Mouse (Mus musculus) lung, postnatal 0 days (tissue): Measurements from ENCODE around the gene Cxcl10. TPM values are rescaled to one million over a fixed set of nuclear protein-coding genes. Genes with fewer than 3 reads are reported as not detected.

Source experiments
- ATAC-seq: fragments of 200-750 bp; cut with Nextera tagmentation; 2 replicates; pipeline ENCODE4 v1.8.0; 2017; ENCODE audit warnings: moderate library complexity
- DNase-seq: peaks from one replicate; pipeline ENCODE4 v3.0.0-alpha.2; 2016; ENCODE audit warnings: low spot score
- H3K27ac ChIP-seq: fragments of 300-500 bp; sonication (generic); 2 replicates; pipeline ENCODE4 v1.5.1; 2014; ENCODE audit warnings: antibody characterized with exemption, mild to moderate bottlenecking, low read length, mixed read lengths
- H3K27me3 ChIP-seq: fragments of 300-500 bp; sonication (generic); replicated peaks from 2 replicates; pipeline ENCODE4 v1.6.1; 2014; ENCODE audit warnings: low read length, mixed read lengths; ENCODE audit not compliant: insufficient read depth
- H3K36me3 ChIP-seq: fragments of 300-500 bp; sonication (generic); 2 replicates; pipeline ENCODE4 v1.6.1; 2014; ENCODE audit warnings: low read length, mixed read lengths; ENCODE audit not compliant: insufficient read depth
- H3K4me1 ChIP-seq: fragments of 300-500 bp; sonication (generic); 2 replicates; pipeline ENCODE4 v1.6.1; 2014; ENCODE audit warnings: antibody characterized with exemption, low read depth, low read length, mixed read lengths; ENCODE audit not compliant: insufficient read depth
- H3K4me2 ChIP-seq: fragments of 300-500 bp; sonication (generic); replicated peaks from 2 replicates; pipeline ENCODE4 v1.6.1; 2014; ENCODE audit warnings: low read depth, mild to moderate bottlenecking, low read length, moderate library complexity, mixed read lengths
- H3K4me3 ChIP-seq: fragments of 300-500 bp; sonication (generic); 2 replicates; pipeline ENCODE4 v1.5.1; 2014; ENCODE audit warnings: low read depth, low read length
- H3K9ac ChIP-seq: fragments of 300-500 bp; sonication (generic); replicated peaks from 2 replicates; pipeline ENCODE4 v1.6.1; 2014; ENCODE audit warnings: low read depth, mild to moderate bottlenecking
- H3K9me3 ChIP-seq: fragments of 300-500 bp; sonication (generic); 2 replicates; pipeline ENCODE4 v1.6.1; 2016; ENCODE audit warnings: low read length, mixed read lengths
- CTCF ChIP-seq: IDR thresholded peaks from 2 replicates; pipeline ENCODE4 v1.5.1; 2016; ENCODE audit warnings: antibody characterized with exemption, mild to moderate bottlenecking
- EP300 ChIP-seq: IDR thresholded peaks from 2 replicates; pipeline ENCODE4 v1.6.1; 2016; ENCODE audit warnings: antibody characterized with exemption, mild to moderate bottlenecking, control low read depth
- WGBS: fragments of 180-500 bp; shearing (Covaris S2); extraction: QIAGEN DNeasy Blood & Tissue Kit; methylation state at CpG from one replicate; pipeline ENCODE4 v1.1.7; 2014; 5-methylcytosine and 5-hydroxymethylcytosine counted together
- polyA plus RNA-seq: library from polyadenylated mRNA; unstranded; fragments of >200 nt; fragmentation: Nextera tagmentation; extraction: Ambion mirVana; gene quantifications from 2 replicates; pipeline ENCODE4 v1.2.1, GENCODE M21; 2015

The Cxcl10 gene
- polyA plus RNA-seq, 1 experiment from 2014 or later: 0.49 TPM

DNA sequence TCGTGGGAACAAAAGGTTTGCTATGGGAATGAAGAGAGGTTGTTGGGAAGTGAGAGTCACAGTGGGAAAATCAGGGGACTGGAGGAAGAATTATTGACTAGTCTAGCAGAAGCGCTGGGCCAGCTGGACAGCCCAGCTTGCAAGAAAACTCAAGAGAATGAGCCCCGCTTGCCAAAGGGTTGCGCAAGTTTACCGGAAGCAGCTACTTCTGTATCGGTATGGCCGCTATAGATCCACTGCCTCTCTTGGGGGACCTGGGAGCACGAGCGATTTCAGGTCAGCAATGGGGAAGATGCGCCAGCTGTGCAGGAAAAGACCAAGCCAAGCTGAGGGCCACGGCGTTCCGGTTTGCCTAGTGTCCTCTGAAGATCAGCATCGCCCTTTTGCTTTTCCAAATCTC is 30.1 kb downstream of the Cxcl10 start:
- WGBS: 79% methylated on average over 14 of the region's 14 CpGs
- H3K36me3 ChIP-seq: no peaks in the 10 kb centered on the region
- no peak overlapping the region for H3K9ac ChIP-seq
- no peaks in the 10 kb centered on the region for H3K9me3 ChIP-seq
- no peaks in the 10 kb centered on the region for H3K27me3 ChIP-seq
- ATAC-seq (no peak), DNase-seq (no peak)
- TF ChIP-seq CTCF (no peak), EP300 (no peak)
- H3K4me3 ChIP-seq: no peak overlapping the region
- no peak overlapping the region for H3K4me2 ChIP-seq
- no peak overlapping the region for H3K27ac ChIP-seq
- H3K4me1 ChIP-seq: no peaks in the 10 kb centered on the region

- DNase-seq (no peak), ATAC-seq (no peak)
- Histone ChIP-seq H3K4me3 (no peak overlapping the region), H3K9ac (no peak overlapping the region), H3K27me3 (no peaks in the 10 kb centered on the region), H3K9me3 (no peaks in the 10 kb centered on the region), H3K4me1 (no peaks in the 10 kb centered on the region), H3K4me2 (no peak overlapping the region), H3K27ac (no peak overlapping the region), H3K36me3 (no peaks in the 10 kb centered on the region)
- WGBS: 69% methylated on average over 7 of the region's 7 CpGs
- no peak for TF ChIP-seq EP300
Observed at GRCm38 (mm10) chr5:92318119-92318518, 30.6 kb downstream of the Cxcl10 start.

DNA sequence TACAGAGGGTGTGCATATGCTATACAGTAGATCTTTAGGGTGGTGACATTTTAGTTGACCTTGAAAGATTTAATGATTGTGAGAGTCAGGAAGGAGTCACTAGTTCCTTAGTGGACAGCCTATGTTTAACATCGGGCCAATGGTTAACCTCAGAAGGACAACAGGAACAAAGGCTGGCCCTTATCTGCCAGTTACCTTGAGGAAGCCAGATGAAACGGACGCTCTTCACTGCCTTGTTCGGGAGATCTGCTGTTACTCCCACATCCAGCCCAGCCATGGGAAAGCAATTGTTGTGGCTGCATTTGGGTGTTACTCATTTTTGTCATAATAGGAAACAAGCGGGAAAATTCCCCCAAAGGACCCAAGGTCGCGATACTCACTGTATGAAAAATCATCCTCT is 34.9 kb downstream of the Cxcl10 start:
- H3K36me3 ChIP-seq: no peaks in the 10 kb centered on the region
- WGBS: 55% methylated on average over 7 of the region's 7 CpGs
- peaks cover 6% of the 10 kb centered on the region; the same call in 1 of the 2 replicates for H3K4me1 ChIP-seq
- no peak for ATAC-seq
- H3K9me3 ChIP-seq: no peaks in the 10 kb centered on the region
- TF ChIP-seq CTCF (no peak), EP300 (no peak)
- H3K4me2 ChIP-seq: no peak overlapping the region
- no peaks in the 10 kb centered on the region for H3K27me3 ChIP-seq
- H3K9ac ChIP-seq: no peak overlapping the region
- no peak overlapping the region for H3K4me3 ChIP-seq
- no peak overlapping the region for H3K27ac ChIP-seq
- no peak for DNase-seq

GRCm38 (mm10) chr5:92312046-92312715 is 36.5 kb downstream of the Cxcl10 start:
- DNase-seq (peak; percentile 91), ATAC-seq (no peak)
- no peak overlapping the region for H3K9ac ChIP-seq
- no peak overlapping the region for H3K27ac ChIP-seq
- 12% methylated on average over 13 of the region's 13 CpGs for WGBS
- H3K4me1 ChIP-seq: peaks cover 6% of the 10 kb centered on the region; the same call in 1 of the 2 replicates
- no peaks in the 10 kb centered on the region for H3K36me3 ChIP-seq
- no peaks in the 10 kb centered on the region for H3K9me3 ChIP-seq
- no peaks in the 10 kb centered on the region for H3K27me3 ChIP-seq
- H3K4me3 ChIP-seq: no peak overlapping the region
- no peak overlapping the region for H3K4me2 ChIP-seq
- TF ChIP-seq EP300 (no peak), CTCF (peak; percentile 82)

- Histone ChIP-seq H3K9ac (peak within 1 kb of the TSS; percentile 66), H3K36me3 (0 out of 2 replicates have a peak, but pooled peaks cover under 1% of the 10 kb centered on the region), H3K27ac (peak within 1 kb of the TSS; percentile 52; the same call in 1 of the 2 replicates), H3K4me3 (peak within 1 kb of the TSS; percentile 57), H3K4me2 (peak within 1 kb of the TSS; percentile 79), H3K4me1 (peaks cover 6% of the 10 kb centered on the region; the same call in 1 of the 2 replicates), H3K27me3 (no peaks in the 10 kb centered on the region), H3K9me3 (no peaks in the 10 kb centered on the region)
- ATAC-seq: peak; percentile 98
- WGBS: 1% methylated on average over 40 of the region's 41 CpGs
- TF ChIP-seq EP300: no peak
- TF ChIP-seq CTCF: peak; percentile 86
- peak; percentile 96 for DNase-seq
Observed at GRCm38 (mm10) chr5:92309681-92310511, 38.8 kb downstream of the Cxcl10 start, which contains the start of gene Sdad1. Gene Sdad1, minus strand, starts transcription at chr5:92310479.

DNA sequence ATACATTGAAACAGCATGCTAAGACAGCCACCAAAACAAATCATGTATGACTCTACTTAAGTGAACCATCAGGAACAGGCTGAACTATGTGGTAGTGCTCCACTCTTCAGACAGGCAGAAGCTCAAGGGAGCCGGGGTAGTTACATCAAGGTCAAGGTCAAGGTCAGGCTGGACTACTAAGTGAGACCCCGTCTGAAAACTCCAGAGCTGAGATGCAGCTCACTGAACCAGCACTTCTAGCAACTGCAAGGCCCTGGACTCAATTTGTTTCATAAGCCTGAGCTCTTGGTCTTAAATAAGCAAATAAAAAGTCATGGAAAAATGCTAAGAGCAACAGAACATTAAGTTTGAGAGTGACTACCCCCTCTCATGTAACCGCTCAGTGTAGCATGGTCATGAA is 44.4 kb downstream of the Cxcl10 start:
- WGBS: 76% methylated on average over 3 of the region's 3 CpGs
- DNase-seq: no peak

More for the DNA sequence above, 44.4 kb downstream of the Cxcl10 start:
- ATAC-seq: no peak
- no peak overlapping the region for H3K4me3 ChIP-seq
- H3K9ac ChIP-seq: no peak overlapping the region
- peaks cover 5% of the 10 kb centered on the region; the same call in 1 of the 2 replicates for H3K4me1 ChIP-seq
- no peaks in the 10 kb centered on the region for H3K27me3 ChIP-seq
- H3K9me3 ChIP-seq: no peaks in the 10 kb centered on the region
- no peak for TF ChIP-seq CTCF
- TF ChIP-seq EP300: no peak
- H3K27ac ChIP-seq: no peak overlapping the region
- H3K36me3 ChIP-seq: peaks cover 25% of the 10 kb centered on the region; the same call in 1 of the 2 replicates
- no peak overlapping the region for H3K4me2 ChIP-seq
